Mouse (Mus musculus) midbrain, embryonic 16.5 days (tissue): ENCODE results near the gene Abca5. TPM values are rescaled to one million over a fixed set of nuclear protein-coding genes. Genes with fewer than 3 reads are reported as not detected.
"Not testable (repeated sequence)": the region's sequence is repeated elsewhere in the genome, so short reads cannot be mapped to it uniquely, and the experiment has no call there.

ENCODE experiments used
- ATAC-seq: fragments of 200-750 bp; cut with Nextera tagmentation; 2 replicates; pipeline ENCODE4 v1.8.0; 2017; ENCODE audit warnings: moderate TSS enrichment
- H3K27ac ChIP-seq: fragments of 300-500 bp; sonication (generic); 2 replicates; pipeline ENCODE4 v1.5.1; 2014; ENCODE audit warnings: mild to moderate bottlenecking, low read length, mixed read lengths
- H3K27me3 ChIP-seq: fragments of 300-500 bp; sonication (generic); 2 replicates; pipeline ENCODE4 v1.6.1; 2014; ENCODE audit warnings: low read depth, low read length, mixed read lengths; ENCODE audit not compliant: control insufficient read depth, insufficient read depth
- H3K36me3 ChIP-seq: fragments of 300-500 bp; sonication (generic); 2 replicates; pipeline ENCODE4 v1.6.1; 2014; ENCODE audit warnings: mild to moderate bottlenecking, low read length, moderate library complexity, mixed read lengths; ENCODE audit not compliant: control insufficient read depth, insufficient read depth
- H3K4me1 ChIP-seq: fragments of 300-500 bp; sonication (generic); 2 replicates; pipeline ENCODE4 v1.6.1; 2014; ENCODE audit warnings: mild to moderate bottlenecking, low read length, mixed read lengths; ENCODE audit not compliant: control insufficient read depth, insufficient read depth
- H3K4me2 ChIP-seq: fragments of 300-500 bp; sonication (generic); 2 replicates; pipeline ENCODE4 v1.6.1; 2014; ENCODE audit warnings: mild to moderate bottlenecking, low read length, mixed read lengths
- H3K4me3 ChIP-seq: fragments of 300-500 bp; sonication (generic); 2 replicates; pipeline ENCODE4 v1.5.1; 2014; ENCODE audit warnings: low read depth, mild to moderate bottlenecking, low read length, moderate library complexity, mixed read lengths
- H3K9ac ChIP-seq: fragments of 300-500 bp; sonication (generic); 2 replicates; pipeline ENCODE4 v1.6.1; 2014; ENCODE audit warnings: low read depth, low read length, mixed read lengths
- H3K9me3 ChIP-seq: fragments of 300-500 bp; sonication (generic); replicated peaks from 2 replicates; pipeline ENCODE4 v1.6.1; 2014; ENCODE audit warnings: mild to moderate bottlenecking, low read length, mixed read lengths; ENCODE audit not compliant: control insufficient read depth, poor library complexity, severe bottlenecking
- WGBS: fragments of 180-500 bp; shearing (Covaris S2); extraction: QIAGEN DNeasy Blood & Tissue Kit; methylation state at CpG from one replicate; pipeline ENCODE4 v1.1.7; 2014; 5-methylcytosine and 5-hydroxymethylcytosine counted together
- polyA plus RNA-seq: library from polyadenylated mRNA; unstranded; fragments of >200 nt; fragmentation: Nextera tagmentation; extraction: Ambion mirVana; gene quantifications from 2 replicates; pipeline ENCODE4 v1.2.1, GENCODE M21; 2015

Gene Abca5
- polyA plus RNA-seq, 1 experiment from 2014 or later = 10.2 TPM

DNA sequence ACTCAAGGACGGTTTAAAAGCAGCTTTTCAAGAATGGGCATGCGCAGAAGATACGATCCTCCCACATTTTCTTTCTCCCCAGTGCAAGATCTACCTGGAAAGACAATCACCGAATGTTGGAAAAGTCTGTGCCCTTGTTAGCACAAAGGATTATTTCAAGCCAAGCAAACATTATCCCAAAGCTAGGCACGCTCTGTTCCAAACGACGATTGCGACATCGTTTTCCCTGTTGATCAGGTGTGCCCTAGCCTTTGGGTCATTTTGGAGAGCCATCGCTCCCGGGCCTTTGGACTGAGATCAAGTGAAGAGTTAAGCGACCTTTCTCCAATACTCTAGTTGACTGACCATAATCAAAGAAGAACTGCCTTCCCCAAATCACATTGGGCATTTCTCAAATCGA is 30.1 kb upstream of the Abca5 start:
- Histone ChIP-seq H3K4me3 (no peak overlapping the region), H3K4me2 (no peak overlapping the region), H3K9ac (no peak overlapping the region), H3K27me3 (no peaks in the 10 kb centered on the region), H3K27ac (no peak overlapping the region), H3K9me3 (no peaks in the 10 kb centered on the region), H3K4me1 (no peaks in the 10 kb centered on the region), H3K36me3 (no peaks in the 10 kb centered on the region)
- 96% methylated on average over 13 of the region's 13 CpGs for WGBS
- no peak for ATAC-seq

DNA sequence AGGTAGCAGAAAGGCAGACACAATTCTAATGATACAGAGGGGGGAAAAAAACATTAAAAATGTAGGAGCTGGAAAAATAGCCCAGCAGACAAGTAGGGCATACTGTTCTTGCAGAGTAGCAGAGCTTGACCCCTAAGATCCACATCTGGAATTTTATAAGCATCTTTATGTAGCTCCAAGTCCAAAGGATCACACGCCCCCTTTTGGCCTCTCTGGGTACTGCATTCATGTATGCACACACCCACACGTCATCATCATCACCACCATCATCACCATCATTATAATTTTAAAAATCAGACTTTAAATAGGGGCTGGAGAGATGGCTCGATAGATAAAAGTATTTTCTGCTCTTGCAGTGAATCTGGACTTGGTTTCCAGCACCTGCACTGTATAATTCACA is 29.4 kb upstream of the Abca5 start:
- no peak overlapping the region for H3K27ac ChIP-seq
- H3K4me2 ChIP-seq = no peak overlapping the region
- H3K4me1 ChIP-seq = no peaks in the 10 kb centered on the region
- no peaks in the 10 kb centered on the region for H3K27me3 ChIP-seq
- no peaks in the 10 kb centered on the region for H3K9me3 ChIP-seq
- H3K9ac ChIP-seq = no peak overlapping the region
- WGBS = 83% methylated on average over 3 of the region's 3 CpGs
- no peak for ATAC-seq
- H3K36me3 ChIP-seq = no peaks in the 10 kb centered on the region
- H3K4me3 ChIP-seq = no peak overlapping the region

DNA sequence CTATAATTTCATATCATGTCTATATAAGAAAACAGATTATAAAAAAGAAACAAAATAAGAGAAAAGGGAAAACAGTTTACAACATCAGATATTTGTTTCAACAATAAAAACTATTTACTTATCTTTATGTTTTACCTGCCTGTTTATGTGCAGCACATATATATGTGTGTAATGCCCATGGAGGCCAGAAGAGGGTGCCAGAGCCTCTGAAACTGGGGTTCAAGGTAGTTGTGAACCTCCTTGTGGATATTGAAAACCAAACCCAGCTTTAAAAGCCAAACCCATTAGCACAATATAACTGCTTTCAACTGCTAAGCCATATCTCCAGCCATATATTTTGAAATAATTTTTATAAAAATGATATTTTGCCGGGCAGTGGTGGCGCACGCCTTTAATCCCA is 27.5 kb upstream of the Abca5 start:
- Histone ChIP-seq H3K27ac (no peak overlapping the region), H3K4me3 (no peak overlapping the region), H3K4me1 (no peaks in the 10 kb centered on the region), H3K9me3 (no peaks in the 10 kb centered on the region), H3K9ac (no peak overlapping the region), H3K27me3 (no peaks in the 10 kb centered on the region), H3K36me3 (no peaks in the 10 kb centered on the region), H3K4me2 (no peak overlapping the region)
- ATAC-seq = no peak
- whole genome bisulfite sequencing = 72% methylated on average over 3 of the region's 3 CpGs

- Histone ChIP-seq H3K36me3 (no peaks in the 10 kb centered on the region), H3K4me2 (no peak overlapping the region), H3K9me3 (no peaks in the 10 kb centered on the region), H3K27me3 (no peaks in the 10 kb centered on the region), H3K4me1 (no peaks in the 10 kb centered on the region), H3K27ac (no peak overlapping the region), H3K4me3 (no peak overlapping the region), H3K9ac (no peak overlapping the region)
- WGBS = 77% methylated on average over 16 of the region's 16 CpGs
- no peak for ATAC-seq
Observed at GRCm38 (mm10) chr11:110357756-110358551, 20.4 kb upstream of the Abca5 start.

GRCm38 (mm10) chr11:110355131-110355530 is 17.6 kb upstream of the Abca5 start:
- H3K27ac ChIP-seq, H3K4me3 ChIP-seq, ATAC-seq, H3K4me2 ChIP-seq, H3K36me3 ChIP-seq, H3K9ac ChIP-seq, H3K9me3 ChIP-seq, H3K27me3 ChIP-seq, H3K4me1 ChIP-seq: not testable (repeated sequence)
- 81% methylated on average over 9 of the region's 9 CpGs for WGBS

GRCm38 (mm10) chr11:110354261-110354660 is 16.7 kb upstream of the Abca5 start:
- Histone ChIP-seq H3K4me2 (no peak overlapping the region), H3K27ac (no peak overlapping the region), H3K36me3 (no peaks in the 10 kb centered on the region), H3K4me1 (no peaks in the 10 kb centered on the region), H3K27me3 (no peaks in the 10 kb centered on the region), H3K9me3 (no peaks in the 10 kb centered on the region), H3K4me3 (no peak overlapping the region), H3K9ac (no peak overlapping the region)
- WGBS = 90% methylated on average over 9 of the region's 9 CpGs
- ATAC-seq = no peak

DNA sequence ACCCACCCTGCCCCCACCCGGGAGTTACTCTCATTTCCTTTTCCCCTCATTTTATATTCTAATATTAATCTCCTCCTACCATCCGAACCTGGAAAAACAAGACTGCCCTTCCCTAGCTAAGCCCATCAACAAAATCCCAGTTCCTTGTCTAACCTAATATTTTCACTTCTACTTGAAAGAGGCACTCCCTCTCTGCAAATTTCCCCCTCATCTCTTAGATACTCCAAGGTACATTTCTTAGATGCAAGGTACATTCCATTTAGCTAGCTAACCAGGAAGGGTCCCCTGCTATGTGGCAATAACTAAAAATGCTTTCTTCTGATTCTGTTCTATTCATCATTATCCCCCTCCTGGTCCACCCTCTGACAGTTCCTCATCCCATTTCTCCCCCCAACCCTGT is 10.7 kb upstream of the Abca5 start:
- Histone ChIP-seq H3K4me3 (no peak overlapping the region), H3K4me2 (no peak overlapping the region), H3K4me1 (no peaks in the 10 kb centered on the region), H3K36me3 (no peaks in the 10 kb centered on the region), H3K9me3 (no peaks in the 10 kb centered on the region), H3K9ac (no peak overlapping the region), H3K27ac (no peak overlapping the region), H3K27me3 (no peaks in the 10 kb centered on the region)
- 87% methylated on average over 2 of the region's 2 CpGs for WGBS
- ATAC-seq = no peak

GRCm38 (mm10) chr11:110347768-110348167 is 10.3 kb upstream of the Abca5 start:
- 71% methylated on average over 6 of the region's 6 CpGs for WGBS
- no peak for ATAC-seq
- Histone ChIP-seq H3K9me3 (no peaks in the 10 kb centered on the region), H3K4me3 (no peak overlapping the region), H3K36me3 (no peaks in the 10 kb centered on the region), H3K4me1 (no peaks in the 10 kb centered on the region), H3K9ac (no peak overlapping the region), H3K27ac (no peak overlapping the region), H3K4me2 (no peak overlapping the region), H3K27me3 (no peaks in the 10 kb centered on the region)

DNA sequence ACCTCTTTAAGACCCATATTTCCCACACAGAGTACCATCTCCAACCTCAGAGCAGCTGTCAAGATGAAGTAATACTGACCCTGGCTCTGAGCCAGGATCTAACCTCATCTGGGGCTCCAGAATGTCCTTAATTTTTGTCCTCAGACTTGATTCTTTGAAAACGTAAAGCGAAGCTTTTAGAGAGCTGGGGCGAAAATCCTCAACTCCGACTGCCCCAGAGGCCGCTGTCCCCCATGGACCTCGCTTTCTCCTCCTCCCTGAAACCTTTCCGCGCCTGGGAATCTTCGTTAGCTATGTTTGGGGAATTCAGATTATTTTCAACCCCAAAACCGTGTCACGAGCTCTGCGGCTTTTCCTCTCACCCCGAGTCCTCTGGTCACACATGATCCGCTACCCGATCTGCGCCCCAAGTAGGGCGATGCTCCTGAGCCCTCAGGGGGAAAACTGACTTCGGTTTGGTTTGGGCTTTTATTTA is 665 bp downstream of the Abca5 start:
- no peaks in the 10 kb centered on the region for H3K36me3 ChIP-seq
- under 1% methylated on average over 18 of the region's 18 CpGs for WGBS
- H3K9ac ChIP-seq = peak overlapping the region; percentile 85
- peak overlapping the region; percentile 80 for H3K27ac ChIP-seq
- peaks cover 4% of the 10 kb centered on the region; the same call in 1 of the 2 replicates for H3K4me1 ChIP-seq
- peaks cover 3% of the 10 kb centered on the region; the same call in 1 of the 2 replicates for H3K27me3 ChIP-seq
- peak overlapping the region; percentile 79 for H3K4me3 ChIP-seq
- H3K4me2 ChIP-seq = peak overlapping the region; percentile 78
- H3K9me3 ChIP-seq = no peaks in the 10 kb centered on the region
- ATAC-seq = peak; percentile 46
